Mouse (Mus musculus) heart, embryonic 11.5 days (tissue): ENCODE results near the gene Tas1r3. TPM values are rescaled to one million over a fixed set of nuclear protein-coding genes. Genes with fewer than 3 reads are reported as not detected.

Experiments used
- ATAC-seq: fragments of 200-750 bp; cut with Nextera tagmentation; replicated peaks from 2 replicates; pipeline ENCODE4 v1.8.0; 2017; ENCODE audit warnings: moderate library complexity; ENCODE audit not compliant: insufficient number of reproducible peaks, low FRiP score, low TSS enrichment
- H3K27ac ChIP-seq: fragments of 300-500 bp; sonication (generic); 2 replicates; pipeline ENCODE4 v1.5.1; 2014; ENCODE audit warnings: mild to moderate bottlenecking, low read depth, low read length
- H3K27me3 ChIP-seq: fragments of 300-500 bp; sonication (generic); 2 replicates; pipeline ENCODE4 v1.6.1; 2014; ENCODE audit warnings: mild to moderate bottlenecking, low read length, mixed read lengths; ENCODE audit not compliant: control insufficient read depth, insufficient read depth
- H3K36me3 ChIP-seq: fragments of 300-500 bp; sonication (generic); 2 replicates; pipeline ENCODE4 v1.6.1; 2014; ENCODE audit warnings: mild to moderate bottlenecking, low read length, moderate library complexity, mixed read lengths; ENCODE audit not compliant: control insufficient read depth, insufficient read depth
- H3K4me1 ChIP-seq: fragments of 300-500 bp; sonication (generic); 2 replicates; pipeline ENCODE4 v1.6.1; 2014; ENCODE audit warnings: low read length; ENCODE audit not compliant: control insufficient read depth, insufficient read depth
- H3K4me2 ChIP-seq: fragments of 300-500 bp; sonication (generic); 2 replicates; pipeline ENCODE4 v1.6.1; 2014; ENCODE audit warnings: mild to moderate bottlenecking, moderate library complexity
- H3K4me3 ChIP-seq: fragments of 300-500 bp; sonication (generic); 2 replicates; pipeline ENCODE4 v1.5.1; 2014; ENCODE audit warnings: low read depth, low read length
- H3K9ac ChIP-seq: fragments of 300-500 bp; sonication (generic); 2 replicates; pipeline ENCODE4 v1.6.1; 2014; ENCODE audit warnings: mild to moderate bottlenecking, low read depth, low read length, moderate library complexity
- H3K9me3 ChIP-seq: fragments of 300-500 bp; sonication (generic); replicated peaks from 2 replicates; pipeline ENCODE4 v1.6.1; 2016; ENCODE audit warnings: low read length; ENCODE audit not compliant: control insufficient read depth
- WGBS: fragments of 180-500 bp; shearing (Covaris S2); extraction: QIAGEN DNeasy Blood & Tissue Kit; methylation state at CpG from one replicate; pipeline ENCODE4 v1.1.7; 2014; ENCODE audit not compliant: insufficient replicate concordance; 5-methylcytosine and 5-hydroxymethylcytosine counted together
- polyA plus RNA-seq: library from polyadenylated mRNA; unstranded; fragments of >200 nt; fragmentation: Nextera tagmentation; extraction: Ambion mirVana; gene quantifications from 2 replicates; pipeline ENCODE4 v1.2.1, GENCODE M21; 2014

The Tas1r3 gene
- polyA plus RNA-seq, 1 experiment from 2014 or later = 0.11 TPM

DNA sequence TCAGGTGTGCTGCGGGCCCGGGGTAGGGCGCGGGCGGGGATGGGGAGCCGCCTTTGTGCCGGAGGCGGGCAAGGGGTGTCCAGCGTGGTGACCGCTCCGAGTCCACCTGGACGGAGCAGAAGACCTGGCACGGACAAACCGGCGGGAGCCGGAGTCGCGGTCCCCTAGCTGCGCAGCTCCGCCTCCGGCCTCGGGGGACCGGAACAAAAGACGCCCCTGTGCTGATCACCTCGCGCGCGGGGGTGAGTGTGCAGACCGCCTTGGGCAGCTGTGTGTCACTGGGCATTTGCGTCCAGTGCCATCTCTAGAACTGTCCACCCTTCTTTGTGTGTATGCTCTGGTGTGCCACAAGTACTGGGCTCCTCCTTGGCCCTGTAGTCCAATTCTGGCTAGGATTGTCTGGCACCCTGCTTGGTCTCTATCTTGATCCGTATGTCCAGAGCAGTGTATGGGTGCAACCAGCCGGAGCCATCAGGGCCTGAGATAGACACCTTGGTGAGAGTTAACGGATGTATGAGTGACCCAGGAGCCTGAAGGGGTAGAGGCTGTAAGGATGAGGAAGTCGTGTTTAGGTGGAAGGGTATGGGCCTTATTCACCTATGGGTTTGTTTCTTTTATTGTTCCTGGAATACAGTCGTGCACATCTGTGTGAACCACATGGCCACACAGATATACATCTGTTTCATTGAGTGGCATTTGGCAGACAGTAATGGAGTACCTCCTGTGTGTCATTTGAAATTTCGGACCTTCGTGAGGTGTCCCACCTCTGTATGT, 29.5 kb upstream of the Tas1r3 start:
- Histone ChIP-seq H3K4me1 (peaks cover 27% of the 10 kb centered on the region), H3K4me2 (peak overlapping the region; percentile 98), H3K4me3 (peak overlapping the region; percentile 85), H3K27ac (peak overlapping the region; percentile 96), H3K36me3 (peaks cover 7% of the 10 kb centered on the region), H3K9ac (peak overlapping the region; percentile 93), H3K27me3 (no peaks in the 10 kb centered on the region), H3K9me3 (no peaks in the 10 kb centered on the region)
- ATAC-seq = peak; percentile 53
- 6% methylated on average over 37 of the region's 37 CpGs for WGBS

DNA sequence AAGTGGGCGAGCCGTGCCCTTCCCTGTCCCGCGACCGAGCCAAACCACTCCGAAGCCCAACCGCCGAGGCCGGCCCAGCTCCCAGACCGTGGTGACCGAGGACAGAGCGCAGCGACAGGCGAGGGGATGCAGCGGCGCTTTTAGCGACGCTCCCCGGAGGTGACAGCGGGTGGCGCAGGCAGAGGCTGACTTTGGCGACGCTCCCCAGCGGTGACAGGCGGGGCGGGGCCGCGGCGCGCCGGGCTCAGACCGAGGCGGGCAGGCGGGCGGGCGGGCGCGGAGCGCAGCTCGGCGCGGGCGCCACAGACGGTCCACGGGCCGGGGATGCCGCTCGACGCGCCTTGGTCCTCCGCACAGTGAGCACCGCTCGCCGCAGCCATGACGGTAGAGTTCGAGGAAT, 28.9 kb upstream of the Tas1r3 start:
- Histone ChIP-seq H3K9me3 (no peaks in the 10 kb centered on the region), H3K27me3 (no peaks in the 10 kb centered on the region), H3K4me2 (peak overlapping the region; percentile 98), H3K27ac (peak overlapping the region; percentile 96), H3K4me1 (peaks cover 27% of the 10 kb centered on the region), H3K9ac (peak overlapping the region; percentile 93), H3K4me3 (peak overlapping the region; percentile 85), H3K36me3 (peaks cover 12% of the 10 kb centered on the region)
- under 1% methylated on average over 51 of the region's 56 CpGs for WGBS
- peak; percentile 94 for ATAC-seq

DNA sequence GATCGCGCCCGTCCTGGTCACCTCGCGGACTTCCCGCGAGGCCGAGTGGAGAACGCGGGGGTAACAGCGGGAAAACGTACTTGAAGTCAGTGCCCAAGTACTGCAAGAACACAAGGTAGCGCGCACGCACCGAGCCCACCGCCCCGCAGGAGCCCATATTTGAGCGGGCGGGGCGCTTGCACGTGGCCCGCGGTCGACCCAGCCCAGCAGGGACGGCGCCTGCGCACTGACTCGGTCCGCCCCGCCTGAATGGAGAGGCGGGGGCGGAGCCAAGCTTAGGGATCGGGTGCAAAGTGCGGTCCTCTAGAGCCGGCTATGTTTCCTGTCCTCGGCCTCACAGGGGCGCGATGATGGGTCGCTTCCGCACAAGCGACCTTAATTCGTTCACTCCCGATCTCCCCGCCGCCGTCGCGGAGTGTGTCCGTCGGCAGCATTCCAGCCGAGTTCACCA, 28.4 kb upstream of the Tas1r3 start, which contains the start of the genes Pusl1 and Acap3:
Gene Pusl1, minus strand, starts transcription at position 231 of the 451 bp plus-strand sequence.
Gene Acap3, plus strand, starts transcription at position 272 of the 451 bp plus-strand sequence.
- peaks cover 27% of the 10 kb centered on the region for H3K4me1 ChIP-seq
- H3K27me3 ChIP-seq = no peaks in the 10 kb centered on the region
- WGBS = under 1% methylated on average over 52 of the region's 52 CpGs
- peak within 1 kb of the TSS; percentile 96 for H3K27ac ChIP-seq
- peak within 1 kb of the TSS; percentile 93 for H3K9ac ChIP-seq
- H3K36me3 ChIP-seq = peaks cover 17% of the 10 kb centered on the region
- ATAC-seq = peak; percentile 84
- no peaks in the 10 kb centered on the region for H3K9me3 ChIP-seq
- peak within 1 kb of the TSS; percentile 98 for H3K4me2 ChIP-seq
- H3K4me3 ChIP-seq = peak within 1 kb of the TSS; percentile 85

DNA sequence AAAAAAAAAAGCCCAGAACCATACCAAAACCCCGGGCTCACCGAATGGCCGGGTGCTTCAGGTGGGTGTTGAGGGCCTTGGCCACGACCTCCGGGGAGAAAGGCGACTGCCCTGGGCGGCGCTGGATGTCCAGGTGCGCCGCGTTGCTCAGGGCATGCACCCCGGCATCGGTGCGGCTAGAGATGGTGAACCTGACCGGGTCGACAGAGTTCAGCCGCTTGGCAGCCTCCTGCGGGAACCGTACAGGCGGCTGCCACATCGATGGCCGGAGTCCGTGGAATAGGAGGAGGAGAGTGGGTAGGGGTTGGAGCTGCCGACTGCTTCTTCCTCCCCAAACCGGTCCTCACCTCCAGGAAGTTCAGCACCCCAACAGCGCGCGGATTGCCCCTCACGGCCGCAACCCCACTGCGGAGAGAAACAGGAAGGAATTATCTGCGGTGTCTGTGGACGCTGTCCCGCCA, 27.9 kb upstream of the Tas1r3 start:
- Histone ChIP-seq H3K4me1 (peaks cover 27% of the 10 kb centered on the region), H3K4me3 (peak overlapping the region; percentile 85), H3K9ac (peak overlapping the region; percentile 93), H3K27me3 (no peaks in the 10 kb centered on the region), H3K4me2 (peak overlapping the region; percentile 98), H3K9me3 (no peaks in the 10 kb centered on the region), H3K36me3 (peaks cover 20% of the 10 kb centered on the region), H3K27ac (no peak overlapping the region)
- ATAC-seq = no peak
- under 1% methylated on average over 34 of the region's 34 CpGs for WGBS

DNA sequence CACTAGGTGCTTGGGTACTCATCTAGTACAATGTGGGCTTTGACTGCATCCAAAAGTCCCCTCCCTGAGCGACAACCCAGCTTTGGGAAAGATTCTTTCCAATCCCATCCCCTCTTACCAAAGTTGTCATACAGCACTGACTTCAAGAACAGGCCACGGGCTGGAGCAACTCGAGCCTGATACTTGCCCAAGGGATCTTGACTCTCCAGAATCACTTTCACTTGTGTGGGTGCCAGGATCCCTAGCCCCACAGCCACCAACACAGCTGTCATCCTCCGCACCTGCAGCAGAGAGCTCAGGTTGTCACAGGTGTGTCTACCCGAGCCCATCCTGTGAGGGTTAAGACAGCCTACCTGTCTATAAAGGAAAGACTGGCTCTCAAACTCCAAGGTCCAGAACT, 26.2 kb upstream of the Tas1r3 start:
- H3K4me1 ChIP-seq = peaks cover 19% of the 10 kb centered on the region
- no peak for ATAC-seq
- no peak overlapping the region for H3K27ac ChIP-seq
- H3K27me3 ChIP-seq = no peaks in the 10 kb centered on the region
- whole genome bisulfite sequencing = 77% methylated on average over 5 of the region's 5 CpGs
- no peaks in the 10 kb centered on the region for H3K9me3 ChIP-seq
- H3K4me3 ChIP-seq = no peak overlapping the region
- peaks cover 29% of the 10 kb centered on the region for H3K36me3 ChIP-seq
- H3K4me2 ChIP-seq = no peak overlapping the region
- H3K9ac ChIP-seq = no peak overlapping the region

DNA sequence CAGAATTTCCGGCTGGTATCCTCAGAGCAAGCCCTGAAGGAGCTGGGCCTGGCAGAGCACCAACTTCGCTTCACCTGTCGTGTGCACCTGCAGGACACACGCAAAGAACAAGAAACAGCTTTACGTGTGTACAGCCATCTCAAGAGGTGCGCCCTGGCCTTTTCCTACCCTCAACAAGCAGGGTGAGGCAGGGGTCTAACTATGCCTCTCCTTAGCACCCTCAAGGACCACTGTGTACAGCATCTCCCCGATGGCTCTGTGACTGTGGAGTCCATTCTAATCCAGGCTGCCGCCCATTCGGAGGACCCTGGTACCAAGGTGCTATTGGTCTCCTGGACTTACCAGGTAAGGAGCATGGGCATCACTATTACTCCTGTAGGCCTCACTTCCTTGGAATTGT, 25.0 kb upstream of the Tas1r3 start:
- ATAC-seq = no peak
- 96% methylated on average over 9 of the region's 9 CpGs for WGBS
- Histone ChIP-seq H3K4me3 (no peak overlapping the region), H3K27me3 (no peaks in the 10 kb centered on the region), H3K27ac (no peak overlapping the region), H3K4me2 (no peak overlapping the region), H3K36me3 (peaks cover 29% of the 10 kb centered on the region), H3K4me1 (peaks cover 13% of the 10 kb centered on the region), H3K9ac (no peak overlapping the region), H3K9me3 (no peaks in the 10 kb centered on the region)

DNA sequence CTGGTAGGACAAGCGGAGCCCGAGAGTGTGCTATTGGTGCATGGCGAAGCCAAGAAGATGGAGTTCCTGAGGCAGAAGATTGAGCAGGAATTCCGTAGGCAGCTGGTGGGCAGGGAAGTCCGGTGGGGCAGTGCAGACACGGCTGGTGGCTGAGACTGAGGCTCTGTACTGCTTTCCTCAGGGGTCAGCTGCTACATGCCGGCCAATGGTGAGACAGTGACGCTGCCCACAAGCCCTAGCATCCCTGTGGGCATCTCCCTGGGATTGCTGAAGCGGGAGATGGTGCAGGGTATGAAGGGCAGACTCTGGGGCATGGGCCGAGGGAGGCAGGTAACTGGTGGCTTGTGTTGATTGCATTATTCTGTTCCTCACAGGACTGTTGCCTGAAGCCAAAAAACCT, 24.5 kb upstream of the Tas1r3 start:
- no peak overlapping the region for H3K9ac ChIP-seq
- WGBS = 89% methylated on average over 10 of the region's 10 CpGs

DNA sequence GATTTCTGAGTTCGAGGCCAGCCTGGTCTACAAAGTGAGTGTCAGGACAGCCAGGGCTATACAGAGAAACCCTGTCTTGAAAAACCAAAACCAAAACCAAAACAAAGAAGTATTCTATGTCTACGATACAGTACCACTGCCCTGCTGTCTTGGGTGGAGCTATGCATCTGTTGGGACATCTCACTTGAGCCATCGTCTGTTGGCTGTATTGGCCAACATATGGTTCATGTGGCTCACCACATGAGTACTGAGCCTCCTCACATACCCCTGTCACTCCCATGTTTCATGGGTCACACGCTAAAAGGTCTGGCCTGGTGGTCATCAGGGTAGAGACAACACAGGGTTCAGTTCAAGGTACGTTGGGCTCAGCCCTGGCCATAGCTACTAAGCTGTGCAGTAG, 23.2 kb upstream of the Tas1r3 start:
- no peak overlapping the region for H3K27ac ChIP-seq
- H3K27me3 ChIP-seq = no peaks in the 10 kb centered on the region
- H3K36me3 ChIP-seq = peaks cover 29% of the 10 kb centered on the region
- H3K9me3 ChIP-seq = no peaks in the 10 kb centered on the region
- H3K9ac ChIP-seq = no peak overlapping the region
- WGBS = 93% methylated on average over 5 of the region's 5 CpGs
- no peak overlapping the region for H3K4me3 ChIP-seq
- H3K4me2 ChIP-seq = no peak overlapping the region
- H3K4me1 ChIP-seq = peaks cover 6% of the 10 kb centered on the region
- ATAC-seq = no peak

More for the DNA sequence above, 24.5 kb upstream of the Tas1r3 start:
- no peak overlapping the region for H3K4me2 ChIP-seq
- no peak for ATAC-seq
- no peak overlapping the region for H3K4me3 ChIP-seq
- H3K27me3 ChIP-seq = no peaks in the 10 kb centered on the region
- H3K4me1 ChIP-seq = peaks cover 8% of the 10 kb centered on the region
- H3K9me3 ChIP-seq = no peaks in the 10 kb centered on the region
- H3K27ac ChIP-seq = no peak overlapping the region
- H3K36me3 ChIP-seq = peaks cover 29% of the 10 kb centered on the region
